Mouse (Mus musculus) kidney, adult 9 months (tissue): ENCODE measurements at regions not wholly inside any gene's neighbourhood (a gene's known extent, or its start where the extent isn't known, plus 50 kb on each side); places are given as distances from the start of the nearest gene placed in this dataset.
A peak's percentile ranks its signal among the peaks of the same experiment; 100 is the strongest.

ENCODE experiments used
- DNase-seq: peaks from one replicate; pipeline ENCODE4 v3.0.0; 2022

- peak; percentile 67 for DNase-seq
Observed at GRCm38 (mm10) chr2:170218230-170219044, 70.5 kb upstream of the Zfp217 start.

GRCm38 (mm10) chr2:170216311-170216710 is 68.4 kb upstream of the Zfp217 start:
- DNase-seq, result no peak

GRCm38 (mm10) chr2:170209121-170209520 is 61.2 kb upstream of the Zfp217 start:
- peak; percentile 94 for DNase-seq

GRCm38 (mm10) chr2:170207878-170208277 is 60.0 kb upstream of the Zfp217 start:
- no peak for DNase-seq

GRCm38 (mm10) chr2:170207395-170207794 is 59.5 kb upstream of the Zfp217 start:
- no peak for DNase-seq

GRCm38 (mm10) chr2:170206870-170207269 is 59.0 kb upstream of the Zfp217 start:
- DNase-seq, result no peak

- no peak for DNase-seq
Observed at GRCm38 (mm10) chr2:170206442-170206754, 58.5 kb upstream of the Zfp217 start.

- peak; percentile 33 for DNase-seq
Observed at GRCm38 (mm10) chr2:170205591-170206441, 57.9 kb upstream of the Zfp217 start.

GRCm38 (mm10) chr2:170204768-170205514 is 57.0 kb upstream of the Zfp217 start:
- DNase-seq, result no peak

- DNase-seq, result no peak
Observed at GRCm38 (mm10) chr2:170203496-170203895, 55.6 kb upstream of the Zfp217 start.

- DNase-seq, result no peak
Observed at GRCm38 (mm10) chr2:170201816-170202371, 54.0 kb upstream of the Zfp217 start.
